Mouse (Mus musculus) G1E (cell line): Measurements from ENCODE around the gene Vav1.

Experiments
- CTCF ChIP-seq: IDR thresholded peaks from 2 replicates; pipeline ENCODE4 v1.5.1; 2012; ENCODE audit warnings: low read depth, low read length, inconsistent platforms, mixed read lengths
- GATA1 ChIP-seq: IDR thresholded peaks from 2 replicates; pipeline ENCODE4 v1.6.1; 2012; ENCODE audit warnings: borderline replicate concordance, low read length, inconsistent platforms, mixed read lengths
- POLR2AphosphoS5 ChIP-seq: IDR thresholded peaks from 2 replicates; pipeline ENCODE4 v1.6.1; 2012; ENCODE audit warnings: low read depth, low read length, inconsistent platforms; ENCODE audit not compliant: insufficient replicate concordance
- TAL1 ChIP-seq: conservative IDR thresholded peaks from 2 replicates; pipeline ENCODE4 v1.6.1; 2012; ENCODE audit warnings: low read depth, low read length, inconsistent platforms, mixed read lengths

- TF ChIP-seq CTCF (no peak), POLR2AphosphoS5 (no peak), GATA1 (no peak), TAL1 (no peak)
These were observed 20.7 kb upstream of the Vav1 start for GRCm38 (mm10) chr17:57258191-57258590.
